Mouse (Mus musculus): ENCODE data around the gene Nop2.

DNA sequence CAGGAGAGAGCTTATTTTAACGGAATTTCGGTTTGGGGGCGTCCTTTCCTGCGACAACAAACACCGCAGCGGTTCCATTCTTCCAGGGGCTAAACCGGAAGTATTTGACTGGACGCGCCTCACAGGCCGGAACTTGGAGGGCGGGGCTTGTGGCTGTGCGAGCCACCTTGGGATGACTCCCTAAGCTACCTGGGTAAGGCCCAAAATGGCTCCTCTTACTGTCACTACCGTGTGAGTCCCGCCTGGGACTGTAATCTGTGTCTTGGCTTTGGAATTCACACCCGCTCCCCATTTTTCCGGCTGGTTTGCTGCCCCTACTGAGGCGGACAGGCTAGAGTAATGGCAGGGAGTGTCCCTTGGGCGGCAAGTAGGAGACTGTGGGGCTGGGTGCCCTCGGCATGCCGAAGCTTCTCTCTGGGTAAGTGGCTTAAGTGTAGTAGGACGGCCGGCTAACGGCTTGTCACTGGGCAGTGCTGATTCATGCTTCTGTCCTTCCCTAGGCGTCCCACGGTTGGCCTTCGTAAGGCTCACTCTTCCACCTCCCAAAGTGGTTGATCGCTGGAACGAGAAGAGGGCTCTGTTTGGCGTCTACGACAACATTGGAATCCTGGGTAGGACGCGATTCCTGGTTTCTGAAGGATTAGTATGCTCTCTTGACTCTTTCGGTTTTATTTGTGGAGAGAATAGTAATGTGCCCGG lies 60.5 kb downstream of the Nop2 start:
- TF ChIP-seq SRF (IDR thresholded peaks at IDR 0.05; ENCODE audit: control insufficient read depth, insufficient read length, low read depth), result no peak
- no peak for TF ChIP-seq TCF3 (IDR thresholded peaks at IDR 0.05; ENCODE audit: insufficient read length, low read depth)
- no peak for TF ChIP-seq MAX (IDR thresholded peaks at IDR 0.05; ENCODE audit: low read depth)

All from myocyte (in vitro differentiated cells).